Mouse (Mus musculus): Measurements from ENCODE around the gene Boll. TPM values are rescaled to one million over a fixed set of nuclear protein-coding genes. Genes with fewer than 3 reads are reported as not detected.

Gene Boll
- total and polyA plus RNA-seq, 2 experiments from 2014 or later: not detected

GRCm38 (mm10) chr1:55213475-55213874 lies 149.8 kb downstream of the Boll start:
- H3K4me2 ChIP-seq (ENCODE audit: low read depth, low read length): no peak overlapping the region
- H3K27me3 ChIP-seq (ENCODE audit: control insufficient read depth, insufficient read depth, low read length): no peaks in the 10 kb centered on the region
- H3K9ac ChIP-seq (replicated peaks; ENCODE audit: low read depth, low read length): no peak overlapping the region
- H3K36me3 ChIP-seq (replicated peaks; ENCODE audit: control insufficient read depth, insufficient read depth, low read length): no peaks in the 10 kb centered on the region
- WGBS: 55% methylated on average over 6 of the region's 6 CpGs
- DNase-seq (ENCODE audit: low spot score) (no peak), ATAC-seq (ENCODE audit: insufficient read depth, low read depth) (no peak)
- H3K9me3 ChIP-seq (replicated peaks; ENCODE audit: control insufficient read depth, low read length): no peaks in the 10 kb centered on the region
- H3K4me3 ChIP-seq (ENCODE audit: low read depth, low read length): no peak overlapping the region
- no peak overlapping the region for H3K27ac ChIP-seq (ENCODE audit: low read depth)
- H3K4me1 ChIP-seq (ENCODE audit: control insufficient read depth, insufficient read depth): peaks cover 22% of the 10 kb centered on the region
- TF ChIP-seq EP300 (IDR thresholded peaks at IDR 0.05; ENCODE audit: low read depth) (no peak), CTCF (IDR thresholded peaks at IDR 0.05; ENCODE audit: low read depth) (no peak)

- Histone ChIP-seq H3K27me3 (ENCODE audit: control insufficient read depth, insufficient read depth, low read length) (no peaks in the 10 kb centered on the region), H3K27ac (ENCODE audit: low read depth) (no peak overlapping the region), H3K9me3 (replicated peaks; ENCODE audit: control insufficient read depth, low read length) (no peaks in the 10 kb centered on the region), H3K4me1 (ENCODE audit: control insufficient read depth, insufficient read depth) (peaks cover 24% of the 10 kb centered on the region), H3K36me3 (replicated peaks; ENCODE audit: control insufficient read depth, insufficient read depth, low read length) (no peaks in the 10 kb centered on the region), H3K4me3 (ENCODE audit: low read depth, low read length) (no peak overlapping the region), H3K4me2 (ENCODE audit: low read depth, low read length) (no peak overlapping the region), H3K9ac (replicated peaks; ENCODE audit: low read depth, low read length) (no peak overlapping the region)
- no peak for ATAC-seq (ENCODE audit: insufficient read depth, low read depth)
- TF ChIP-seq CTCF (IDR thresholded peaks at IDR 0.05; ENCODE audit: low read depth) (no peak), EP300 (IDR thresholded peaks at IDR 0.05; ENCODE audit: low read depth) (no peak)
- no peak for DNase-seq (ENCODE audit: low spot score)
- 84% methylated on average over 4 of the region's 4 CpGs for WGBS
Measured at GRCm38 (mm10) chr1:55212771-55213170, 150.5 kb downstream of the Boll start.

GRCm38 (mm10) chr1:55211081-55211480 lies 152.2 kb downstream of the Boll start:
- Histone ChIP-seq H3K4me2 (ENCODE audit: low read depth, low read length) (no peak overlapping the region), H3K9me3 (replicated peaks; ENCODE audit: control insufficient read depth, low read length) (no peaks in the 10 kb centered on the region), H3K36me3 (replicated peaks; ENCODE audit: control insufficient read depth, insufficient read depth, low read length) (no peaks in the 10 kb centered on the region), H3K27ac (ENCODE audit: low read depth) (no peak overlapping the region), H3K4me1 (ENCODE audit: control insufficient read depth, insufficient read depth) (peaks cover 15% of the 10 kb centered on the region; the same call in 1 of the 2 replicates), H3K9ac (replicated peaks; ENCODE audit: low read depth, low read length) (no peak overlapping the region), H3K27me3 (ENCODE audit: control insufficient read depth, insufficient read depth, low read length) (no peaks in the 10 kb centered on the region), H3K4me3 (ENCODE audit: low read depth, low read length) (no peak overlapping the region)
- WGBS: 84% methylated on average over 8 of the region's 8 CpGs
- no peak for DNase-seq (ENCODE audit: low spot score)
- TF ChIP-seq EP300 (IDR thresholded peaks at IDR 0.05; ENCODE audit: low read depth): no peak
- no peak for TF ChIP-seq CTCF (IDR thresholded peaks at IDR 0.05; ENCODE audit: low read depth)
- ATAC-seq (ENCODE audit: insufficient read depth, low read depth): no peak

- no peak for TF ChIP-seq CTCF (IDR thresholded peaks at IDR 0.05; ENCODE audit: low read depth)
- no peak for TF ChIP-seq EP300 (IDR thresholded peaks at IDR 0.05; ENCODE audit: low read depth)
- H3K9ac ChIP-seq (replicated peaks; ENCODE audit: low read depth, low read length): no peak overlapping the region
- H3K9me3 ChIP-seq (replicated peaks; ENCODE audit: control insufficient read depth, low read length): no peaks in the 10 kb centered on the region
- H3K4me1 ChIP-seq (ENCODE audit: control insufficient read depth, insufficient read depth): peaks cover 15% of the 10 kb centered on the region; the same call in 1 of the 2 replicates
- 40% methylated on average over 12 of the region's 12 CpGs for WGBS
- no peaks in the 10 kb centered on the region for H3K27me3 ChIP-seq (ENCODE audit: control insufficient read depth, insufficient read depth, low read length)
- DNase-seq (ENCODE audit: low spot score) (no peak), ATAC-seq (ENCODE audit: insufficient read depth, low read depth) (no peak; the same call in 1 of the 2 replicates)
- peak overlapping the region; percentile 36 for H3K4me2 ChIP-seq (ENCODE audit: low read depth, low read length)
- no peaks in the 10 kb centered on the region for H3K36me3 ChIP-seq (replicated peaks; ENCODE audit: control insufficient read depth, insufficient read depth, low read length)
- H3K4me3 ChIP-seq (ENCODE audit: low read depth, low read length): peak overlapping the region; percentile 10; the same call in 1 of the 2 replicates
- peak overlapping the region; percentile 23; the same call in 1 of the 2 replicates for H3K27ac ChIP-seq (ENCODE audit: low read depth)
Measured at GRCm38 (mm10) chr1:55210202-55210965, 152.9 kb downstream of the Boll start.

GRCm38 (mm10) chr1:55208500-55209140 lies 154.6 kb downstream of the Boll start:
- Histone ChIP-seq H3K4me1 (ENCODE audit: control insufficient read depth, insufficient read depth) (peaks cover 15% of the 10 kb centered on the region; the same call in 1 of the 2 replicates), H3K4me3 (ENCODE audit: low read depth, low read length) (no peak overlapping the region), H3K36me3 (replicated peaks; ENCODE audit: control insufficient read depth, insufficient read depth, low read length) (peaks cover 7% of the 10 kb centered on the region; the same call in 1 of the 2 replicates), H3K9ac (replicated peaks; ENCODE audit: low read depth, low read length) (no peak overlapping the region), H3K27me3 (ENCODE audit: control insufficient read depth, insufficient read depth, low read length) (no peaks in the 10 kb centered on the region), H3K9me3 (replicated peaks; ENCODE audit: control insufficient read depth, low read length) (no peaks in the 10 kb centered on the region), H3K4me2 (ENCODE audit: low read depth, low read length) (no peak overlapping the region), H3K27ac (ENCODE audit: low read depth) (peak overlapping the region; percentile 60)
- DNase-seq (ENCODE audit: low spot score) (no peak), ATAC-seq (ENCODE audit: insufficient read depth, low read depth) (0 out of 2 replicates have a peak, but pooled peaks have one; percentile 53)
- WGBS: 25% methylated on average over 5 of the region's 5 CpGs
- TF ChIP-seq CTCF (IDR thresholded peaks at IDR 0.05; ENCODE audit: low read depth) (no peak), EP300 (IDR thresholded peaks at IDR 0.05; ENCODE audit: low read depth) (no peak)

Data from heart, postnatal 0 days (tissue).